Mouse (Mus musculus) stomach, embryonic 14.5 days (tissue): ENCODE measurements around the gene Hmgb3. TPM values are rescaled to one million over a fixed set of nuclear protein-coding genes. Genes with fewer than 3 reads are reported as not detected.

Source experiments
- microRNA-seq: library from miRNA; unstranded; fragments of <30 nt; microRNA quantifications from one replicate; pipeline ENCODE4, GENCODE M21; 2016
- polyA plus RNA-seq: library from polyadenylated mRNA; unstranded; fragments of >200 nt; fragmentation: Nextera tagmentation; extraction: Ambion mirVana; gene quantifications from 2 replicates; pipeline ENCODE4 v1.2.1, GENCODE M21; 2014

Gene Hmgb3
- polyA plus RNA-seq, 1 experiment from 2014 or later: 171 TPM

Small RNA genes lying within 50 kb of the gene (microRNA-seq; reads per million reads assigned to microRNA genes)
- gene Gm23945: not detected

Other genes starting within 250 kb of the Hmgb3 start
- 14.4 and 14.5 TPM in 2 replicates for gene Mtmr1, start 191.2 kb upstream of the Hmgb3 start, polyA plus RNA-seq
- gene Cd99l2, start 63.1 kb upstream of the Hmgb3 start, polyA plus RNA-seq: 22.6 and 23.7 TPM in 2 replicates
- gene Gpr50, start 107.7 kb downstream of the Hmgb3 start, polyA plus RNA-seq: 2.5 and 3.9 TPM in 2 replicates